Mouse (Mus musculus): Measurements from ENCODE around the gene Tbck.

Gene Tbck

GRCm38 (mm10) chr3:132831179-132831873 is 147.4 kb downstream of the Tbck start:
- DNase-seq (ENCODE audit: low spot score in 2 of 2), result no peak

- DNase-seq (ENCODE audit: low spot score in 2 of 2), result no peak
Measured at GRCm38 (mm10) chr3:132835118-132835794, 151.3 kb downstream of the Tbck start.

- no peak for DNase-seq (ENCODE audit: low spot score in 2 of 2)
Measured at GRCm38 (mm10) chr3:132837134-132837533, 153.2 kb downstream of the Tbck start.

GRCm38 (mm10) chr3:132838656-132839417 is 154.9 kb downstream of the Tbck start:
- no peak for DNase-seq (ENCODE audit: low spot score in 2 of 2)

GRCm38 (mm10) chr3:132839516-132839915 is 155.6 kb downstream of the Tbck start:
- no peak for DNase-seq (ENCODE audit: low spot score in 2 of 2)

- no peak for DNase-seq (ENCODE audit: low spot score in 2 of 2)
Measured at GRCm38 (mm10) chr3:132842676-132843075, 158.7 kb downstream of the Tbck start.

GRCm38 (mm10) chr3:132849669-132850068 is 165.7 kb downstream of the Tbck start:
- DNase-seq (ENCODE audit: low spot score in 2 of 2), result no peak

DNA sequence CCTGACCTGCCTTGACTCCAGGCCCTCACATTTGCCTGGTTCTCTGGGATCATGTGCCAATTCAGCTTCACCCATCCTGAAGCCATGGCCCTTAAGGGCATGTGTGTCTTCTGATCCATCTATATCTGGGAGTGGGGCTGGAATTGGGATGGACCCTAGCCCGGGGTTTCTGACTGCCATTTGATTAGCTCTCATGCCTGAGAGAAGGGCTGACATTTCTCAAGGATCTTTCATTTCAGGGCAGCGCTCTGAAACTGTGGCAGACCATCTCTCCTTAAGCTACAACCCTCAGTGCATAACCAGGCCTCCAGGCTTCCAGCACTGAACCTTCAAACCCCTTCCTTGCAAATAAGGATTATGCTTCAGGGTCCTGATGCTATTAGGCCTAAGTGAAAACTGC is 166.5 kb downstream of the Tbck start:
- no peak for DNase-seq (ENCODE audit: low spot score in 2 of 2)

DNA sequence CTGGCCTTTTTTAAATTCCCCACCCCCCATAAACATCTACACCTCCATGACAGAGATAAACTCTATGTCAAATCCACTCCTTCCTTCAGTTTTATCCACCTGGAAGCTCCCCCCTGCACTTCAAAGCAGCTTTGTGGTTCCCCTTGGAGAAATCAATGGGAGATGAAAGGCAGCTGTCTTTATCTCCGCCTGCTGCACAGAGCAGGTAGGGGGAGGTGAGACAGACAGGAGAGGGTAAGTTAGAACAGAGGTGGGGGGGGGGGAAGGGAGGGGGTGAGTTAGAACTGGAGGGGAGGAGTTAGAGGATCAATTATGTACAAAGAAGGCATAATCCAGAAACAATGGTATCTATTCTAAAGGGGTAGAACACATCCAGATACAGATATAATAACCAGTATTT is 167.5 kb downstream of the Tbck start:
- no peak for DNase-seq (ENCODE audit: low spot score in 2 of 2)

- no peak for DNase-seq (ENCODE audit: low spot score in 2 of 2)
Measured at GRCm38 (mm10) chr3:132851841-132852728, 168.1 kb downstream of the Tbck start.

- DNase-seq (ENCODE audit: low spot score in 2 of 2), result no peak
Measured at GRCm38 (mm10) chr3:132854271-132854670, 170.3 kb downstream of the Tbck start.

DNA sequence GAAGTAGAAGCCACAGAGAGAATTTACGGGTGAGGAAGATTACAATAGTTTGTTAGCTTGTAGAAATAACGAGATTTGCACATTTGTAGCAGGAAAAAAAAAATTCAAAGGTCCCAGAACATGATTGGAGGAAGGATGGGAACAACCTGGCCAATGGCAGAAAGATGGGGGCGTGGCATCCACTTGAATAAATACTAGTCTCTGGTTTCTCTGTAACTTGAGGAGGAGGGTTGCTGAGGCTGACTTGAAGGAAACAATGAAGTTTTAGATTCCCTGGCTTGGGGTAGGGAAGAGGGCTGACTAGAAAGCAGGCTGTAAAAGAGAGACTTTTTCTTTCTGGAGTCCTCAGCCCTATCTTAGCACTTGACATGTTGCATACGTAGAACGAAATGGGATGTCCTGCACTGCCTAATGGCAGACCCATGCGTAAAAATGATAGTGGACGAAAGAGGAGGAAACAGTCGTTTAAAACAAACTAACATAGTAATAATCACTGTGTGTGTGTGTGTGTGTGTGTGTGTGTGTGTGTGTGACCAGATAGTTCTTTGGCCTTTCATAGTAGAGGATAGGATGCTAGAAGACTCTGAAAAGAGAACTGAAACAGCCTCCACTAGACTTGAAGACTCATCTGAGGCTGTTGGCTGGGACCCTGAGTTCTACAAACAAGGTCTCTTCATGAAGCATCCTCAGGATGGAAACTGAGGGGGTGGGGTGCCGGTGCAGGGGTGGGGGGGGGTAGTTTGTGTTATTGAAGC is 171.7 kb downstream of the Tbck start:
- no peak for DNase-seq (ENCODE audit: low spot score in 2 of 2)

GRCm38 (mm10) chr3:132856651-132857050 is 172.7 kb downstream of the Tbck start:
- no peak for DNase-seq (ENCODE audit: low spot score in 2 of 2)

- no peak for DNase-seq (ENCODE audit: low spot score in 2 of 2)
Measured at GRCm38 (mm10) chr3:132858849-132859248, 174.9 kb downstream of the Tbck start.

- no peak for DNase-seq (ENCODE audit: low spot score in 2 of 2)
Measured at GRCm38 (mm10) chr3:132859573-132859972, 175.6 kb downstream of the Tbck start.

DNA sequence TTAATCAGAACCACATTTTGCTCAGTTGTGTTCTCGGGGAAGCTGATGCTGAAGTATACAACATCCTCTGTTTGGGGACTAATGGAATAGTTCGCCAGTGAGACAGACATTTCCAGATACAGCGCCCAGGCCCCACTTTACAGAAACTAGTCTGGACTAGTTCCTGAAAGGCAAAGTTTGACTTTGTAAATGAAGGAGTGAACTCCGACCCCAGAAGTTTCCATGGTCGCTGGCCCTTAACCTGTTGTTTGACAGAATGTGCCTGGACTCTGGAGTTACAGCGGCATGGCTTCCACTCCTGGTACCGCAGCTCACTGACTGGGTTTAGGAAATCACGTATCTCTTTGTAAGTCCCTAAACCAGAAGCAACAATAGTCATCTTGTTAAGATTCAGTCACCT is 176.9 kb downstream of the Tbck start:
- no peak for DNase-seq (ENCODE audit: low spot score in 2 of 2)

DNA sequence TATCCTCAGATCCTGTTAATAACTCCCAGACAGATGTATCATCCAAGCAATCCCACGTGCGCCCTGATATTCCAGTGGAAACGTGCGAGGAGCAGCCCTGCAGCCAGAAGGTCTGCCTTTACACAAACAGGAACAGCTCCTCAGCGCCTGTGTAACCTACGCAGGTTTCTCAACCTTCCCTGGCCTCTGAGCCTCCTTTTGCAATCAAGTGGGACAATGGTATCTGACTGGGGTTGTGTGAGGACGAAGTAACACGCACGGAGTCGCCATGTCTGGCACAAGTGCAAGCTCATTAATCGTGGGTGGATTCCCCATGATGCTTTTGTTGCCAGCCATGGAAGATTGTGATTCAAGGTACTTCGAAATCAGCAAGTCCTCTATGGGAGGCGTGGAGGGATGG is 179.9 kb downstream of the Tbck start:
- DNase-seq (ENCODE audit: low spot score in 2 of 2), result no peak

- DNase-seq (ENCODE audit: low spot score in 2 of 2), result no peak
Measured at GRCm38 (mm10) chr3:132864329-132864919, 180.5 kb downstream of the Tbck start.

GRCm38 (mm10) chr3:132864986-132865385 is 181.0 kb downstream of the Tbck start:
- DNase-seq (ENCODE audit: low spot score in 2 of 2), result no peak

DNA sequence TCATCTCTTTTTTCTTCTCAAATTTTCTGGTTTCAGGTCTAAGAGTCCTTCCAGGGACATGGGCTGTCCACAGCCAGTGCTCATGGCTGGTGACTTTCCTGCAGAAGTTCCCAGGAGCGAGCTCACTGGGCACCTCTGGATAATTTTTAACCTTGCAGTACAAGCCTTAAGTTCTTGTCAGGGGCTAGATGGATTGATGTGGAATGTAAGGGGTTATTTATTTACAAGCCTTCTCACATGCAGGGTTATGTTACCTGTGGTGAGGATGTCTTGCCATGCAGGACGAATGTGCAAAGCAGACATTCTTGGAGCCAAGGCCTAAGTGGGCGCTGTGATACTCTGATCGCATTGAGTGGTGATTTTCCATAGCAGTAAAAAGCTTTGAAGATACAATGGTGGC is 181.7 kb downstream of the Tbck start:
- DNase-seq (ENCODE audit: low spot score in 2 of 2), result no peak

GRCm38 (mm10) chr3:132866984-132867383 is 183.0 kb downstream of the Tbck start:
- no peak for DNase-seq (ENCODE audit: low spot score in 2 of 2)
